ENCODE assay signal across 8 mouse cellular contexts in the genomic region with DNA sequence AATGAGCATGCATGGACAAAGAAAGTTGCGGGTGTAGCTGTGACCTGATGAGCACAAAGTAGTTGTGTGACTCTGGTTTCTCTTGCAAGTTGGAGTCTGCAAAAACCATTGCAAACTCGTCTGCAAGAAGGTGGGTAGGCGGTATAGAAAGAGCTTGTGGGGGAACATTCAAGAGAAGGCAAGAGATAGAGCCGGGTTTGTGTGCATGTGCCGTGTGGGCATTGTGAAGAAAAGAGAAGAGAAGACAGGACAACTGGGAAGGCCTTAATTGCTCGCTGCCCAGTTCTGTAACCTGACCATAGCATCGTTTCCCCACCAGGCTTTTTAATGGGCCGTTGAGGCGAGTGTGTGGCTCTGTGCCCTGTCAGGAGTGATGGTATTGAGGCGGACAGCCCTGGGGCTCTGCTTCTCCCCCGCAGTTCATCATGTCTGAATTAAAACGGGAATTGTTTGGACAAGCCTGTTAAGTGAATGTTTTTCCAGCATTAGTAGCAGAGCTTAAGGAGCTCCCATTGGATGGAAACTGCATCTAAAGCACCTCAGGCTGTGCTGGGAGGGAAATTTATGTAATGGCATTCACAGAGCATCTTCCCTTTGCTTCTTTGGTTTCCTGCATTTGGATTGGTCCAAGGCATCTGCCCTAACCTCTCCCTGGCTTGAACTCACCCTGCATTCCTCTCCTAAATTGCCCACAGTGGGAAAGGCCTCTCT.
DNase-seq lines count a peak whose midpoint lies in the region.

No protein-coding gene starts in this region.

- peak; percentile 18 to 49 for DNase-seq in layer of hippocampus, adult 18-20 months (ENCODE audit: low spot score in 2 of 2)
- no peak for DNase-seq in layer of hippocampus, adult 9-10 months (ENCODE audit: low spot score)
- DNase-seq in fat pad, adult 2 months (ENCODE audit: extremely low read depth, low read depth, low spot score): peak; percentile 8
- DNase-seq in left cerebral cortex, adult 8-10 months (ENCODE audit: low spot score in 2 of 2): peak; percentile 37 to 74
- DNase-seq in right cerebral cortex, adult 2 months (ENCODE audit: low spot score in 2 of 2): peak; percentile 71 to 75
- no peak for DNase-seq in cerebellum, postnatal 36 days
- DNase-seq in spleen, adult 12 weeks (ENCODE audit: low spot score): no peak
- DNase-seq in urinary bladder, adult 2 months (ENCODE audit: low spot score): no peak

Comparison
In these comparisons a context has a peak if more than half of its experiments do, and no peak if none do; other contexts are left out.
1. DNase-seq: peak in layer of hippocampus, adult 18-20 months (2 of 2), fat pad, adult 2 months (single experiment), left cerebral cortex, adult 8-10 months (2 of 2) and right cerebral cortex, adult 2 months (2 of 2); none in layer of hippocampus, adult 9-10 months (single experiment), cerebellum, postnatal 36 days (0 of 2), spleen, adult 12 weeks (single experiment) and urinary bladder, adult 2 months (single experiment).